Mouse (Mus musculus) kidney, adult 2 months (tissue): ENCODE results near the gene Sar1a.

Experiments
- CTCF ChIP-seq: fragments of 200-500 bp; conservative IDR thresholded peaks from 2 replicates; pipeline ENCODE4 v1.5.1; 2011; ENCODE audit warnings: low read depth, mild to moderate bottlenecking, control low read depth, low read length, moderate library complexity, mixed read lengths; ENCODE audit not compliant: insufficient read depth, insufficient read length
- POLR2A ChIP-seq: fragments of 200-500 bp; IDR thresholded peaks from one replicate; pipeline ENCODE4 v1.6.1; 2011; ENCODE audit warnings: low read depth, low read length, control low read depth

- no peak for TF ChIP-seq POLR2A
- TF ChIP-seq CTCF = no peak
These were observed 57.4 kb downstream of the Sar1a start for GRCm38 (mm10) chr10:61737537-61737936.
